Mouse (Mus musculus) forebrain, embryonic 15.5 days (tissue): Measurements from ENCODE around the gene Gm32742. TPM values are rescaled to one million over a fixed set of nuclear protein-coding genes. Genes with fewer than 3 reads are reported as not detected.
A peak's percentile ranks its signal among the peaks of the same experiment; 100 is the strongest.

Experiments
- ATAC-seq: fragments of 200-750 bp; cut with Nextera tagmentation; replicated peaks from 2 replicates; pipeline ENCODE4 v1.8.0; 2017; ENCODE audit warnings: mild to moderate bottlenecking, moderate TSS enrichment, moderate library complexity
- H3K27ac ChIP-seq: fragments of 300-500 bp; sonication (generic); replicated peaks from 2 replicates; pipeline ENCODE4 v1.5.1; 2015; ENCODE audit warnings: mild to moderate bottlenecking, inconsistent platforms
- H3K27me3 ChIP-seq: fragments of 300-500 bp; sonication (generic); 2 replicates; pipeline ENCODE4 v1.6.1; 2015; ENCODE audit warnings: inconsistent platforms
- H3K36me3 ChIP-seq: fragments of 300-500 bp; sonication (generic); 2 replicates; pipeline ENCODE4 v1.6.1; 2015; ENCODE audit warnings: mild to moderate bottlenecking, inconsistent platforms
- H3K4me1 ChIP-seq: fragments of 300-500 bp; sonication (generic); 2 replicates; pipeline ENCODE4 v1.6.1; 2015; ENCODE audit warnings: inconsistent platforms
- H3K4me2 ChIP-seq: fragments of 300-500 bp; sonication (generic); replicated peaks from 2 replicates; pipeline ENCODE4 v1.6.1; 2015; ENCODE audit warnings: mild to moderate bottlenecking, inconsistent platforms
- H3K4me3 ChIP-seq: fragments of 300-500 bp; sonication (generic); 2 replicates; pipeline ENCODE4 v1.5.1; 2015; ENCODE audit warnings: mild to moderate bottlenecking, inconsistent platforms
- H3K9ac ChIP-seq: fragments of 300-500 bp; sonication (generic); replicated peaks from 2 replicates; pipeline ENCODE4 v1.6.1; 2015; ENCODE audit warnings: mild to moderate bottlenecking, inconsistent platforms
- H3K9me3 ChIP-seq: fragments of 300-500 bp; sonication (generic); 2 replicates; pipeline ENCODE4 v1.6.1; 2016; ENCODE audit warnings: inconsistent platforms
- WGBS: fragments of 180-500 bp; shearing (Covaris S2); methylation state at CpG from one replicate; pipeline ENCODE4 v1.1.7; 2015; ENCODE audit warnings: mixed read lengths; 5-methylcytosine and 5-hydroxymethylcytosine counted together
- polyA plus RNA-seq: library from polyadenylated mRNA; unstranded; fragments of >200 nt; fragmentation: Nextera tagmentation; extraction: Ambion mirVana; gene quantifications from 2 replicates; pipeline ENCODE4 v1.2.1, GENCODE M21; 2015

The Gm32742 gene
- polyA plus RNA-seq, 1 experiment from 2014 or later = not detected

DNA sequence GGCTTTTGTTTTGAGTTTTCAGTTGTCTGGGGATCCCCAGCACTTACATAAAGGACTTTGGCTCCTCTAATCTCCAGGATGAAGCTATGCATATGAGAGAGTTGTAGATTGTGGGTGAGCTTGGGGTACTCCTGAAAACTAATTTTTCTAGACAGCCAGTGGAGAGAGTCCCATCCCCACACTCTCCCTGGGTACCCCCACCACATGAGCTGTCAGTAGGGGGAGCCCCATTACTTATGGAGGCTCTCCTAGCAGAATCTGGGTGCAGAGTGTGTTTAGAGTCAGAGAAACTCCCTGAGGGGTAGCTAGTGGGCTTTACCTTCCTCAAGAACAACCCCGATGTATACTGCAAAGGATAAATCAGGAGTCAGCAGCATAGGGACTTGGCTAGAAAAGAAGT lies 13.0 kb upstream of the Gm32742 start:
- no peaks in the 10 kb centered on the region for H3K9me3 ChIP-seq
- no peak for ATAC-seq
- H3K36me3 ChIP-seq = no peaks in the 10 kb centered on the region
- no peaks in the 10 kb centered on the region for H3K4me1 ChIP-seq
- 90% methylated on average over 1 of the region's 1 CpGs for WGBS
- no peak overlapping the region for H3K4me3 ChIP-seq
- no peak overlapping the region for H3K9ac ChIP-seq
- no peak overlapping the region for H3K27ac ChIP-seq
- no peak overlapping the region for H3K4me2 ChIP-seq
- no peaks in the 10 kb centered on the region for H3K27me3 ChIP-seq

DNA sequence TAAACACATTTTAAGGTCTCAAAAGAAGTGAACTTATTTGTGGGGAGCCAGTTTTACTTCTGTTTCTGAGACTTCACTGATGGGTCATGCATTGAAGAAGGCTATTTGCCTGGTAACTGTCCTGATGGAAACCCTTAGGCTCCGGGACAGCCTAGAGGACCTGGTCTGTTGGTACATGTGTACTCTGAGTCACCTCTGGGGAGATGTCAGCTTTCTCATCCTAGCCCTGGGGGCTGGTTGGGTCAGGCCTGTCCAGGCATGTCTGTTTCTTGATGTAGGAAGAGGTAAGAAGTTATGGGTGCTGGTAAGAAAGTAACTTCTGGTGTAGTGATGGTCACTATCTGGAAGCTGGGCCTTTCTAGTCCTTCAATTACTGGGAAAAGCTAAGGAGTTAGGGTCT lies 10.4 kb upstream of the Gm32742 start:
- 87% methylated on average over 1 of the region's 1 CpGs for WGBS
- Histone ChIP-seq H3K9me3 (no peaks in the 10 kb centered on the region), H3K4me3 (no peak overlapping the region), H3K4me2 (no peak overlapping the region), H3K36me3 (no peaks in the 10 kb centered on the region), H3K27me3 (no peaks in the 10 kb centered on the region), H3K27ac (no peak overlapping the region), H3K9ac (no peak overlapping the region), H3K4me1 (no peaks in the 10 kb centered on the region)
- no peak for ATAC-seq

GRCm38 (mm10) chr9:51174890-51175464 lies 9.7 kb upstream of the Gm32742 start:
- ATAC-seq = no peak
- Histone ChIP-seq H3K36me3 (no peaks in the 10 kb centered on the region), H3K9me3 (no peaks in the 10 kb centered on the region), H3K27ac (no peak overlapping the region), H3K27me3 (no peaks in the 10 kb centered on the region), H3K4me2 (no peak overlapping the region), H3K9ac (no peak overlapping the region), H3K4me3 (no peak overlapping the region), H3K4me1 (no peaks in the 10 kb centered on the region)
- WGBS = 42% methylated on average over 8 of the region's 8 CpGs

DNA sequence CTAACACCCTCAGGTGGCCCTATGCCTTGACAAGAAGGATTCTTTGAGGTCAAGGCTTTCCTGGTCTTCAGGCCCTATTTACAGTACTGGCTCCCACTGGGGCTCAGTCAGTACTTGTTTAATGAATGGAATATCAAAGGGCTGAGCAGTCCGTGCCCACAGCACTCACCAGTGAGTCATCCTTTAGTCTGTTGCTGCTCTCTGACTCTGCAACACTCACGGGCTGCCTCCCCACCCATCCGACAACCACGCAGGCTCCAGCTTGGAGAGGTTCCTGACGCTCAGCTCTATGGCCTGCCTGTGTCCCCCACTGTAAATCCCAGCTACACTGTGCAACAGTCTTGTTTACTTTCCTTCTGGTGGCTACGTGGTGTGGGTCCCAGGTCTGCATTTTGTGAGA lies 5.0 kb upstream of the Gm32742 start:
- no peak overlapping the region for H3K9ac ChIP-seq
- H3K9me3 ChIP-seq = no peaks in the 10 kb centered on the region
- H3K36me3 ChIP-seq = no peaks in the 10 kb centered on the region
- no peak overlapping the region for H3K27ac ChIP-seq
- no peak overlapping the region for H3K4me3 ChIP-seq
- no peak overlapping the region for H3K4me2 ChIP-seq
- no peak for ATAC-seq
- 0 out of 2 replicates have a peak, but pooled peaks cover 3% of the 10 kb centered on the region for H3K4me1 ChIP-seq
- 90% methylated on average over 6 of the region's 6 CpGs for WGBS
- no peaks in the 10 kb centered on the region for H3K27me3 ChIP-seq

DNA sequence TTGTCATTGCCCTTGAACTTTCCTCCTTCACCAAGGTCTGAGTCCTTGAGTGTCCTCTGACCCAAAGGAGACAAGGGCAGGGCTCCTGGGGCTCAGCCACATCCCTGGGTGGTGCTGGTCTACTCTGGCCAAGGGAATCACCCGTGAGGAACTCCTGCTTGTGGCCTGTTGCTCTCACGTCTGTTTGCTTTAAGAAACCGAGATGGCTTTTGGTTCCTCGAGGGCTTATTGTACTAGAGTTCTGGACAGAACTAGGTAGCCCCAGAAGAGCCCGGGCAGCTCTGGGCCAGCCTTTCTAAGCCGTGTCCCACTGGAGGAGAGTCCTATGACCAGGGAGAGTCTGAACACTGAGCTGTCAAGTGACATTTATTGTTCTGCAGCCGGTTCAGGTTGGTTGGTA lies 3.8 kb upstream of the Gm32742 start:
- Histone ChIP-seq H3K27me3 (no peaks in the 10 kb centered on the region), H3K4me2 (no peak overlapping the region), H3K4me1 (0 out of 2 replicates have a peak, but pooled peaks cover 3% of the 10 kb centered on the region), H3K9ac (no peak overlapping the region), H3K4me3 (no peak overlapping the region), H3K36me3 (no peaks in the 10 kb centered on the region), H3K9me3 (no peaks in the 10 kb centered on the region), H3K27ac (no peak overlapping the region)
- 93% methylated on average over 7 of the region's 7 CpGs for WGBS
- ATAC-seq = no peak

- no peaks in the 10 kb centered on the region for H3K9me3 ChIP-seq
- H3K27me3 ChIP-seq = no peaks in the 10 kb centered on the region
- H3K4me2 ChIP-seq = no peak overlapping the region
- no peak overlapping the region for H3K4me3 ChIP-seq
- ATAC-seq = no peak
- 0 out of 2 replicates have a peak, but pooled peaks cover 3% of the 10 kb centered on the region for H3K4me1 ChIP-seq
- H3K27ac ChIP-seq = no peak overlapping the region
- H3K36me3 ChIP-seq = no peaks in the 10 kb centered on the region
- no peak overlapping the region for H3K9ac ChIP-seq
- WGBS = 48% methylated on average over 5 of the region's 5 CpGs
Observed at GRCm38 (mm10) chr9:51168698-51169097, 3.4 kb upstream of the Gm32742 start.

DNA sequence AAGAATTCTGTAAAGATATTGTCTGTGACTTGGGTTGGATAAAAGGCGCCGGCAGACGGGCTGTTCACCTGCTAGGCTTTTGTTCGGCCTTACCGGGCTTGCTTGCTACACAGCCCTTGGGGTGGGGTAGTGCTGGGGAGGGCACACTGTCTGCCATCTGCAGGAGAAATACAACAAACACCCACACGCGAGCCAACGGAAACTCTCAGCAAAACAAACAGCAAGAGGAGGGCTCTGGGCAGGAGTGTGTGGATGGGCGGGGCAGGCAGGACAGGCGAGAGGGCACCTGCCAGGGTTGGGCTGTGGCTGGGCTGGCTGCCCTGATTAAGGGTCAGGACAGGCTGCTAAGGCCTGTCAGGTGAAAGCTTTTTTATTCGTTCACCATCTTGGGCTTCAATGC lies 2.6 kb upstream of the Gm32742 start:
- 45% methylated on average over 11 of the region's 11 CpGs for WGBS
- no peaks in the 10 kb centered on the region for H3K36me3 ChIP-seq

GRCm38 (mm10) chr9:51163989-51164388 lies 1.3 kb downstream of the Gm32742 start:
- WGBS = 83% methylated on average over 5 of the region's 5 CpGs

More for the DNA sequence above, 2.6 kb upstream of the Gm32742 start:
- ATAC-seq = no peak
- Histone ChIP-seq H3K27ac (no peak overlapping the region), H3K9me3 (no peaks in the 10 kb centered on the region), H3K9ac (no peak overlapping the region), H3K4me1 (0 out of 2 replicates have a peak, but pooled peaks cover 3% of the 10 kb centered on the region), H3K27me3 (no peaks in the 10 kb centered on the region), H3K4me2 (no peak overlapping the region), H3K4me3 (no peak overlapping the region)

DNA sequence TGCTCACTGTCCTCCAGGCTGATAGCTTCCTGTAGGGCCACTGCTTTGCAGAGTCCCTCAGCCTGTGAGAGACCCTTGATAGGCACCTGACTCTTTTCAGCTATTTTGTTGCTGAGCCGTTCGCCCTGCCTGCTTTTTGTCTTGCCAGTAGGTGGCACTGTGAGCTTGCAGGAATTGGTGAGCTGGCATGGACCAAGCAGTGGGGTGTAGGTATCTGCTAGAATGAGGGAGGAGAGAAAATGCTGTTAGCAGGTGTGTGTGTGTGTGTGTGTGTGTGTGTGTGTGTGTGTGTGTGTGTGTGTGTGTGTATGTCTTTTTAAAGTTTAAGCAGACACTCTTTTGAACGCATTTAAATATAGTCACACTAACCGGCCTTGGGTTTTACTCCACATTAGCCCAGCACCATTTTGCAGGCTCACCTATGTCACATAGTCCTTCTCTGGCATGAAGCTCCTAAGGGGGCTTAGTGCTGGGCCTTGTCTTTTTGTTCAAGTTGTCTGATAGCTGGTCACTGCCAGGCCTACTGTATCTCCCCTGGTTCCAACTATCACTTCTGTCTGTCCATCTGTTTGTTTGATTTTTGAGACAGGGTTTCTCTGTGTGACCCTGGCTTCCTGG lies 3.4 kb downstream of the Gm32742 start:
- Histone ChIP-seq H3K9me3 (no peaks in the 10 kb centered on the region), H3K4me3 (no peak overlapping the region), H3K27ac (no peak overlapping the region), H3K36me3 (no peaks in the 10 kb centered on the region), H3K27me3 (0 out of 2 replicates have a peak, but pooled peaks cover 2% of the 10 kb centered on the region), H3K4me2 (no peak overlapping the region), H3K9ac (no peak overlapping the region), H3K4me1 (0 out of 2 replicates have a peak, but pooled peaks cover 3% of the 10 kb centered on the region)
- peak; percentile 86 for ATAC-seq
- 24% methylated on average over 4 of the region's 4 CpGs for WGBS

More at GRCm38 (mm10) chr9:51163989-51164388, 1.3 kb downstream of the Gm32742 start:
- no peak overlapping the region for H3K4me2 ChIP-seq
- 0 out of 2 replicates have a peak, but pooled peaks cover 2% of the 10 kb centered on the region for H3K27me3 ChIP-seq
- H3K4me1 ChIP-seq = 0 out of 2 replicates have a peak, but pooled peaks cover 3% of the 10 kb centered on the region
- no peak overlapping the region for H3K9ac ChIP-seq
- no peak overlapping the region for H3K27ac ChIP-seq
- no peak for ATAC-seq
- H3K36me3 ChIP-seq = no peaks in the 10 kb centered on the region
- no peak overlapping the region for H3K4me3 ChIP-seq
- no peaks in the 10 kb centered on the region for H3K9me3 ChIP-seq

DNA sequence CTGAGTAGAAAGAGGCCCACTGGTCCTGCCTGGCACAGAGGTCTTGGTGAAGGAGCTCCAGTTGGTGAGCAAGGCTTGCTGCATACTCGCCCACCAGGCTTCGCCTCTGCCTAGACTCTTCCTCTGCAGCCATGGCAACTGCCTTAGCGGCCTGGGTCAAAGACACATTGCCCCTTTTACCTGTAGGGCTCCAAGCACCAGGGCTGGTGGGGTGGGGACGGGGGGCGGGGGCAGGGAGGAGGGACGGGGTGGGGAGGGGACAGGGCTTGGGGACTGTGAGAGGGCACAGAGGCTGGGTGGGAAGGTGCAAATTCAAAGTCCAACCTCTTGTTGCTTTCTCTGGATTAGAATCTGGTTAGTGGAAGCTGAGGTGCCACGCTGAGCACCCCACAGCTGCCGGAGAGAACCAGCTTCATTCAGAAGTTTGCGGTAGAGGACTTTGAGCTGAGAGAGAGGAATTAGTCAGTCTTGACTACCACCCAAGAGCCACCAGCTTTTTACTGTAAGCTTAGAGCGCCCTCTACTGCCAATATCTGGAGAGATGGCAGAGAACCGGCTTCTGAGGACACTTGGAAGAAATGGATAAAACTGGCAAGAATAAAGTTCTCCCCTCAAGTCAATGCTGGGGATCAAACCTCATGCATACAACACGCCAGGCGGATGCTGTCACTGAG lies 13.1 kb downstream of the Gm32742 start:
- Histone ChIP-seq H3K27me3 (no peaks in the 10 kb centered on the region), H3K4me2 (no peak overlapping the region), H3K9me3 (no peaks in the 10 kb centered on the region), H3K36me3 (no peaks in the 10 kb centered on the region), H3K4me3 (no peak overlapping the region), H3K9ac (no peak overlapping the region), H3K4me1 (peaks cover 2% of the 10 kb centered on the region; the same call in 1 of the 2 replicates), H3K27ac (no peak overlapping the region)
- peak; percentile 69 for ATAC-seq
- 15% methylated on average over 13 of the region's 13 CpGs for WGBS

- Histone ChIP-seq H3K4me3 (no peak overlapping the region), H3K9ac (no peak overlapping the region), H3K9me3 (no peaks in the 10 kb centered on the region), H3K27me3 (no peaks in the 10 kb centered on the region), H3K36me3 (no peaks in the 10 kb centered on the region), H3K4me2 (no peak overlapping the region), H3K4me1 (peaks cover 11% of the 10 kb centered on the region), H3K27ac (no peak overlapping the region)
- no peak for ATAC-seq
- 88% methylated on average over 5 of the region's 5 CpGs for WGBS
Observed at GRCm38 (mm10) chr9:51147294-51147693, 18.0 kb downstream of the Gm32742 start.

GRCm38 (mm10) chr9:51146496-51146895 lies 18.8 kb downstream of the Gm32742 start:
- Histone ChIP-seq H3K27ac (no peak overlapping the region), H3K36me3 (no peaks in the 10 kb centered on the region), H3K27me3 (no peaks in the 10 kb centered on the region), H3K4me1 (peaks cover 11% of the 10 kb centered on the region), H3K4me3 (no peak overlapping the region), H3K4me2 (no peak overlapping the region), H3K9me3 (no peaks in the 10 kb centered on the region), H3K9ac (no peak overlapping the region)
- ATAC-seq = no peak
- WGBS = 57% methylated on average over 4 of the region's 4 CpGs
